Mouse (Mus musculus) embryonic facial prominence, embryonic 11.5 days (tissue): ENCODE measurements at regions not wholly inside any gene's neighbourhood (a gene's known extent, or its start where the extent isn't known, plus 50 kb on each side); places are given as distances from the start of the nearest gene placed in this dataset.

ENCODE experiments used
- ATAC-seq: fragments of 200-750 bp; cut with Nextera tagmentation; replicated peaks from 2 replicates; pipeline ENCODE4 v1.8.0; 2017; ENCODE audit warnings: low read depth; ENCODE audit not compliant: insufficient number of reproducible peaks, low FRiP score, low TSS enrichment
- DNase-seq: peaks from one replicate; pipeline ENCODE4 v3.0.0-alpha.2; 2015; ENCODE audit warnings: low spot score
- H3K27ac ChIP-seq: fragments of 300-500 bp; sonication (generic); replicated peaks from 2 replicates; pipeline ENCODE4 v1.5.1; 2014; ENCODE audit warnings: mild to moderate bottlenecking, low read depth, low read length, control low read depth
- H3K27me3 ChIP-seq: fragments of 300-500 bp; sonication (generic); 2 replicates; pipeline ENCODE4 v1.6.1; 2014; ENCODE audit warnings: mild to moderate bottlenecking, low read length, moderate library complexity, mixed read lengths; ENCODE audit not compliant: control insufficient read depth, insufficient read depth
- H3K36me3 ChIP-seq: fragments of 300-500 bp; sonication (generic); replicated peaks from 2 replicates; pipeline ENCODE4 v1.6.1; 2014; ENCODE audit warnings: low read depth, mild to moderate bottlenecking, low read length, moderate library complexity, mixed read lengths; ENCODE audit not compliant: control insufficient read depth, insufficient read depth
- H3K4me1 ChIP-seq: fragments of 300-500 bp; sonication (generic); 2 replicates; pipeline ENCODE4 v1.6.1; 2014; ENCODE audit warnings: low read length, mixed read lengths; ENCODE audit not compliant: control insufficient read depth, insufficient read depth
- H3K4me2 ChIP-seq: fragments of 300-500 bp; sonication (generic); 2 replicates; pipeline ENCODE4 v1.6.1; 2014; ENCODE audit warnings: low read depth, mild to moderate bottlenecking, control low read depth, low read length, moderate library complexity
- H3K4me3 ChIP-seq: fragments of 300-500 bp; sonication (generic); 2 replicates; pipeline ENCODE4 v1.5.1; 2014; ENCODE audit warnings: low read depth, low read length, control low read depth
- H3K9ac ChIP-seq: fragments of 300-500 bp; sonication (generic); replicated peaks from 2 replicates; pipeline ENCODE4 v1.6.1; 2014; ENCODE audit warnings: mild to moderate bottlenecking, control low read depth, low read length
- H3K9me3 ChIP-seq: fragments of 300-500 bp; sonication (generic); replicated peaks from 2 replicates; pipeline ENCODE4 v1.6.1; 2016; ENCODE audit warnings: mild to moderate bottlenecking, low read length, inconsistent platforms, mixed read lengths; ENCODE audit not compliant: control insufficient read depth
- WGBS: fragments of 180-500 bp; shearing (Covaris S2); extraction: QIAGEN DNeasy Blood & Tissue Kit; methylation state at CpG from one replicate; pipeline ENCODE4 v1.1.7; 2014; 5-methylcytosine and 5-hydroxymethylcytosine counted together

DNA sequence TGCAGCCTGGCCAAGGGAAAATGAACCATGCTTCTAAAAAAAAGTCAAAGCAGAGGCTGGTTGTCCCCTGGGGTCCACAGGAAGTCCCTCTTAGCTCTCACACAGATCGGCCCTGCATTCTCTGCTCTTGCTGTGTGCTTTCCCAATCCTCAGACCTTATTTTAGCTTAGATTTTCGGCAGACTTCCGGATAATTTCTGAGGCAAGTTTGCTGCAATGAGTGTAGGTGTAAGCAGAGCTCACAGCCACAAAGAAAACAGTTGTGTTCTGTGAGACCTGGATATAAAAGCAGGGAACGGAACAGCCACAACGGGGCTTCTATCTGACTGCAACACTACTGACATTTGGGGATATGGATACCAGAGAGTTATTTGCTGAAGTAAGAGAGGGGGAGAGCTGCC is 271.9 kb downstream of the Xpnpep1 start:
- Histone ChIP-seq H3K4me1 (no peaks in the 10 kb centered on the region), H3K27me3 (no peaks in the 10 kb centered on the region), H3K4me2 (no peak overlapping the region), H3K9ac (no peak overlapping the region), H3K9me3 (no peaks in the 10 kb centered on the region), H3K27ac (no peak overlapping the region), H3K4me3 (no peak overlapping the region), H3K36me3 (no peaks in the 10 kb centered on the region)
- WGBS, result 82% methylated on average over 5 of the region's 5 CpGs
- DNase-seq, result no peak
- ATAC-seq, result no peak

DNA sequence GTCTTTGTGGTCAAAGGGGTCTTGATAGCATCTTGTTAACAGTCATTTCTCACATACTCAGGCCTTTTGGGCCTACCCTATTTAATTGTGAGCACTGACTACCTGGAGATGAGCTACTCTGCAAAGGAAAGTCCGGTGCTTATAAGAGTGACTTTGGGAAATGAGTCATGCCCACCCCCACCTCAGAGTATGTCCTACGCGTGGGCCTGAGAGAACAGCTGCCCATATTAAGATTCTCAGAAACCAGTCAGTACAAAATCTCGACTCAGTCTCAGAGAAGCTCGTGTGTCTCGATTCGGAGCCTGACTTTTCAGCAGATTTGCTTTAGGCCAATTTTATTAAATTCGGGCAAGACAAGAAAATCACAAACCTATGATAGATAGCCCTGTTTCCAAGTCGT is 301.1 kb downstream of the Xpnpep1 start:
- no peak for DNase-seq
- Histone ChIP-seq H3K4me2 (no peak overlapping the region), H3K4me1 (no peaks in the 10 kb centered on the region), H3K9me3 (no peaks in the 10 kb centered on the region), H3K27ac (no peak overlapping the region), H3K9ac (no peak overlapping the region), H3K4me3 (no peak overlapping the region), H3K36me3 (no peaks in the 10 kb centered on the region), H3K27me3 (no peaks in the 10 kb centered on the region)
- no peak for ATAC-seq
- 90% methylated on average over 9 of the region's 9 CpGs for WGBS

DNA sequence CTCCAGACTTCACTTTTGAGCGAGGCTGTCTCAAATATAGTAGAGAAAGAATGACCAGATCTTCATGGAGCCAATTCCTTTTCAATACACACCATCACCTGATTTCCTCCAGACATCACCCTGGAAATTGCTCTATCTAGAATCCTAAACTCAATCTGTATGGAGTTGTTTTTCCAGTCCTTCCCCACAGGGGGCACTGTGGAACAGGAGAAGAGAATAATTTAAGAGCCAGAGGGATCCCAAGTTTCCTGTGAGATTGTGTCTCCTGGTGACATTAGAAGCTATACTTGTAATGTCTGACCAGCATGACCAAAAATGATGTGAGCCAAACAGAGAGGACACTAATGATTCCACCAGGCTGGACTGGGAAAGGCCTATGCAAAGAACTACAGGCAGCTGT is 318.2 kb downstream of the Xpnpep1 start:
- Histone ChIP-seq H3K9me3 (no peaks in the 10 kb centered on the region), H3K27ac (no peak overlapping the region), H3K4me1 (no peaks in the 10 kb centered on the region), H3K27me3 (no peaks in the 10 kb centered on the region), H3K4me2 (no peak overlapping the region), H3K4me3 (no peak overlapping the region), H3K9ac (no peak overlapping the region), H3K36me3 (no peaks in the 10 kb centered on the region)
- 35% methylated on average over 1 of the region's 1 CpGs for whole genome bisulfite sequencing
- ATAC-seq, result no peak
- DNase-seq, result no peak

DNA sequence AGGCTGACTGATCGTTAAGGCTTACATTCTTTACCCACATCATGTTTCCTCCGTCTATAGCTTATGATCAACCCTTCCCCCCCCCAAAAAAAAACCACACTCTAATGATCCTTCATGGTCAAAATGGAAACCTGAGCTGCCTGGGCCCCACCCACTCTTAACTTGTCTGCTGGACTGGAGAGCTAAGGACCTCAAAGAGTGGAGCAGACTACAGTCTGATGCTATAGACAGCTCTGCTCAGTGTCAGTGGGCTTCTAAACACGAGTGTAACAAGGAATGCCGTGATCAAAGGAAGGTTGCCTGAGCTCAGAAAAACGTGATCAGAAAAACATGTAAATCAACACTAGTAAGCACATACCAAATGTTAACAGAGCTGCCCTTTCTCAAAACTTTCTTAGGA is 324.7 kb downstream of the Xpnpep1 start:
- peak; percentile 25 for DNase-seq

DNA sequence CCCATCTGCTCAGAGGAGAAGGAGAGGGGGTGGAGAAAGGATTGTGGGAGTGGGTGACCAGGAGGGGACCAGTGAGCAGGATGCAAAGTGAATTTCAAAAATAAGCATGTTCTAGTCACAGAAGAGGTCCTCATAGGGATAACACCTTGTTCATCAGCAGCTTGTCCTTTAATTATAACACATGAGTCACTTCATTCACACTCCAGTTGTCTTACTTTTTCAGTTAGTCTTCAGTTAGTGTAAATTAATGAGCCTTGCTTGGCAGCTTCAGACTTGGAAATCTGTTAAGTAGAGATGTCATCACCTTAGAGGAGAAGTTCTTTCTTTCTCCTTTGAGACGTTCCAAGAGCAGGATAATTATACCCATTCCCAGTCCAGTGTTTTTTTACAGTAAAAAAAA is 332.3 kb downstream of the Xpnpep1 start:
- 52% methylated on average over 1 of the region's 1 CpGs for WGBS
- DNase-seq (no peak), ATAC-seq (no peak)
- no peak overlapping the region for H3K9ac ChIP-seq
- H3K9me3 ChIP-seq, result no peaks in the 10 kb centered on the region
- H3K27ac ChIP-seq, result no peak overlapping the region
- H3K27me3 ChIP-seq, result no peaks in the 10 kb centered on the region
- H3K4me2 ChIP-seq, result no peak overlapping the region
- no peaks in the 10 kb centered on the region for H3K4me1 ChIP-seq
- H3K4me3 ChIP-seq, result no peak overlapping the region
- no peaks in the 10 kb centered on the region for H3K36me3 ChIP-seq

More for the DNA sequence above, 324.7 kb downstream of the Xpnpep1 start:
- no peaks in the 10 kb centered on the region for H3K27me3 ChIP-seq
- H3K4me2 ChIP-seq, result no peak overlapping the region
- no peak overlapping the region for H3K27ac ChIP-seq
- H3K9ac ChIP-seq, result no peak overlapping the region
- no peaks in the 10 kb centered on the region for H3K4me1 ChIP-seq
- no peaks in the 10 kb centered on the region for H3K36me3 ChIP-seq
- no peaks in the 10 kb centered on the region for H3K9me3 ChIP-seq
- WGBS, result 54% methylated on average over 5 of the region's 5 CpGs
- 0 out of 2 replicates have a peak, but pooled peaks have one; percentile 62 for ATAC-seq
- no peak overlapping the region for H3K4me3 ChIP-seq

DNA sequence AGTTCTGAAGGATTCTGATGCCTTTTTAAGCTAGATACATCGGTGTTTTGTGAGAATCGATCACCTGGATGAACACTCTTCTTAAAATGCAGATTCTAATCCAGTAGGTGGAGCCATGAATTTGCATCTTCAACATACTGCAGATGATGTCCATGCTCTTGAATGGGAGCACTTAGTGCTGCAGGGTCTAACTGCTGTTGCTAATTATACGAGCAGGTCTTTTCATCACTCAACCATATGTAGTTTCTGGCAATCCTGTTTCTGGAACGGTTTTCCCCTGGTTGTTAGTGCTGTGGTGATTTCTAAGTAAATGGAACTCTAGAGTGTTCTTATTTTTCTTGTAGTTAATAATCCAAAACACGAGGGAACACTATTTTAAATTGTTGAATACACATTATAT is 379.0 kb downstream of the Xpnpep1 start:
- 59% methylated on average over 5 of the region's 5 CpGs for WGBS
- ATAC-seq, result no peak

DNA sequence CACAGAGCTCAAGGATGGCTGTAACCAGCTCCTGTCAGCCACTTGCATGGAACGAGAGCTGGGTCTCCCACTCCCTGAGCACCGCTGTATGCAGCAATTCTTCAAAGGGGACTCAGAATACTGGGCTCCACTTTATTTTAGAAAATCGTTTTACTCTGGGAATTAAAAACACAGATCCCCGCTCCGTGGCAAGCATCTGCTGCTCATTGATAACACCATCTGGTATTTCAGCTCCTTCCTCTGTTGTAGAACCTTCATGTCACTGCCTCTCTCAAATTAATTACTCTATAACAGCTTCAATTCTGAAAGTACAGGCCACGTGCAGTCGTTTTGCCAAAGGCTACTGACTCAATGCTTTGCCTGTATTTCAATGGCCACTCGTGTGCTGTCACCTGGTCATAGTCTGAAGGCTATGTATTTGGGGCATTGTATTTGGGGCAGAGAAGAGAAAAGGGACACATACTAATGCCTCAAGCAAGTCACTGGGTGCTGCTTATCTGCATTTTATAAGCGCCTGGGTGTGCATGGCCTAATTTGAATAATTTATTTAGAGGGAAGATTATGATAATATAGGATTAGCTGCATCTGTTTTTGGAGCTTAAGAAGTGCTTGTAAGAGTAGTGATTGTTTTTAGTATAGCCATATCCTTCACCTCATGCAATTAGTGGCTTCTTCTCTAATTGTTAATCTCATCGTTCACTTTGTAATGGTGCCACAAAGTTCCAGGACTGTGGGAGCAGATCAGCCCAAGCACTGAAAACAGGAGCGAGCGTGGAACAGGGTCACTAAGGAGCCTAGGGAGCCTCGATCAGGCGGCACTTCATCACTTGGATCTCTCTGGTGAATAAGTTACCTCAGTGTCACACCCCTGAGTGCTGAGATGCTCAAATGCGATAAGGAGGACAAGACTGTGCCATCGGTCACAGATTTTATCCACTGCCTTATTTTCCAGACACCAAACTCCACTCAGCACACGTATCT is 383.3 kb downstream of the Ins1 start:
- Histone ChIP-seq H3K4me1 (no peaks in the 10 kb centered on the region; the same call in 1 of the 2 replicates), H3K9ac (no peak overlapping the region), H3K27ac (no peak overlapping the region), H3K36me3 (no peaks in the 10 kb centered on the region), H3K27me3 (no peaks in the 10 kb centered on the region), H3K4me2 (no peak overlapping the region), H3K9me3 (no peaks in the 10 kb centered on the region), H3K4me3 (no peak overlapping the region)
- 0 out of 2 replicates have a peak, but pooled peaks have one; percentile 37 for ATAC-seq
- 58% methylated on average over 17 of the region's 17 CpGs for WGBS
- DNase-seq, result peak; percentile 40

More for the DNA sequence above, 379.0 kb downstream of the Xpnpep1 start:
- H3K27me3 ChIP-seq, result no peaks in the 10 kb centered on the region
- no peak overlapping the region for H3K27ac ChIP-seq
- H3K4me1 ChIP-seq, result no peaks in the 10 kb centered on the region
- no peaks in the 10 kb centered on the region for H3K36me3 ChIP-seq
- H3K9me3 ChIP-seq, result no peaks in the 10 kb centered on the region
- no peak overlapping the region for H3K4me3 ChIP-seq
- H3K9ac ChIP-seq, result no peak overlapping the region
- DNase-seq, result peak; percentile 32
- no peak overlapping the region for H3K4me2 ChIP-seq

DNA sequence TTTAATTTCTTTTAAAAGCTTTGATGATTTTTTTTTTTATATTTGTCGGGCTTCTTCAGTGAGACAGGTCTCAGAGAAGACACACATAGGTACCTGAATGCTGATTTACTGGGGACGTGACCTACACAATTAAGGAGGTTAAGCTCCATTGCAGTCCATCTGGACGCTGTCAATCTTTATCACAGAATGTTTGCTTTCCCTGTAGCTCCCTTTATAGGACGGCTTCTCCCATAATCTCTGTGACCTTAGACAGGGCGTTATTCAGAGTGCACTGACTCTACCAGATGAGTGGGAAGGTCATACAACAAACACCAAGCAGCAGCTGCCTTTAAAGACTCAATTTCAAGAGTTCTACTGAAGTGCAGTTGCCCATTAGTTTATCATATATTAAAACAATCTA is 376.1 kb downstream of the Ins1 start:
- 30% methylated on average over 5 of the region's 5 CpGs for WGBS
- Histone ChIP-seq H3K9ac (no peak overlapping the region), H3K4me1 (no peaks in the 10 kb centered on the region), H3K4me3 (no peak overlapping the region), H3K36me3 (no peaks in the 10 kb centered on the region), H3K27ac (no peak overlapping the region), H3K9me3 (no peaks in the 10 kb centered on the region), H3K27me3 (no peaks in the 10 kb centered on the region), H3K4me2 (no peak overlapping the region)
- DNase-seq (no peak), ATAC-seq (no peak)
